Mouse (Mus musculus) lung, adult 2 months (tissue): ENCODE measurements at regions not wholly inside any gene's neighbourhood (a gene's known extent, or its start where the extent isn't known, plus 50 kb on each side); places are given as distances from the start of the nearest gene placed in this dataset.
A peak's percentile ranks its signal among the peaks of the same experiment; 100 is the strongest.

Source experiments
- DNase-seq: peaks from one replicate; pipeline ENCODE4 v3.0.0; 2022
- H3K4me1 ChIP-seq: fragments of 200-500 bp; 2 replicates; pipeline ENCODE4 v1.6.1; 2011; ENCODE audit warnings: low read length; ENCODE audit not compliant: control insufficient read depth, insufficient read depth
- H3K4me3 ChIP-seq: fragments of 200-500 bp; replicated peaks from 2 replicates; pipeline ENCODE3; 2011; ENCODE audit warnings: low read depth, mild to moderate bottlenecking, control low read depth, low read length; ENCODE audit errors: extremely low read depth
- CTCF ChIP-seq: fragments of 200-500 bp; IDR thresholded peaks from 2 replicates; pipeline ENCODE4 v1.5.1; 2011; ENCODE audit warnings: mild to moderate bottlenecking, low read length, control low read depth; ENCODE audit not compliant: insufficient read depth
- POLR2A ChIP-seq: fragments of 200-500 bp; IDR thresholded peaks from 2 replicates; pipeline ENCODE4 v1.6.1; 2011; ENCODE audit warnings: low read depth, mild to moderate bottlenecking, control low read depth, low read length, borderline replicate concordance; ENCODE audit errors: extremely low read depth
- WGBS: fragments of 180-500 bp; shearing (Covaris S2); methylation state at CpG from one replicate; pipeline ENCODE4 v1.1.7; 2018; 5-methylcytosine and 5-hydroxymethylcytosine counted together

GRCm38 (mm10) chr7:68864322-68865031, 115.4 kb upstream of the Arrdc4 start:
- Histone ChIP-seq H3K4me3 (no peak overlapping the region), H3K4me1 (no peaks in the 10 kb centered on the region)
- no peak for DNase-seq
- TF ChIP-seq CTCF = no peak
- TF ChIP-seq POLR2A = no peak
- 68% methylated on average over 7 of the region's 7 CpGs for WGBS

GRCm38 (mm10) chr7:68858471-68859210, 109.6 kb upstream of the Arrdc4 start:
- TF ChIP-seq CTCF (no peak), POLR2A (no peak)
- no peak for DNase-seq
- no peaks in the 10 kb centered on the region for H3K4me1 ChIP-seq
- 55% methylated on average over 2 of the region's 2 CpGs for WGBS
- no peak overlapping the region for H3K4me3 ChIP-seq

- 60% methylated on average over 3 of the region's 3 CpGs for WGBS
- H3K4me3 ChIP-seq = no peak overlapping the region
- DNase-seq = no peak
- H3K4me1 ChIP-seq = no peaks in the 10 kb centered on the region
- TF ChIP-seq CTCF = no peak
- TF ChIP-seq POLR2A = no peak
Measured at GRCm38 (mm10) chr7:68851981-68852575, 103.0 kb upstream of the Arrdc4 start.

GRCm38 (mm10) chr7:68844606-68845005, 95.6 kb upstream of the Arrdc4 start:
- no peak for TF ChIP-seq POLR2A
- no peak for TF ChIP-seq CTCF
- 13% methylated on average over 7 of the region's 7 CpGs for WGBS
- no peak overlapping the region for H3K4me3 ChIP-seq
- DNase-seq = no peak
- H3K4me1 ChIP-seq = no peaks in the 10 kb centered on the region

GRCm38 (mm10) chr7:68843374-68843773, 94.3 kb upstream of the Arrdc4 start:
- Histone ChIP-seq H3K4me1 (no peaks in the 10 kb centered on the region), H3K4me3 (no peak overlapping the region)
- 34% methylated on average over 4 of the region's 4 CpGs for WGBS
- DNase-seq = peak; percentile 19
- TF ChIP-seq POLR2A (no peak), CTCF (peak; percentile 32; the same call in 1 of the 2 replicates)

DNA sequence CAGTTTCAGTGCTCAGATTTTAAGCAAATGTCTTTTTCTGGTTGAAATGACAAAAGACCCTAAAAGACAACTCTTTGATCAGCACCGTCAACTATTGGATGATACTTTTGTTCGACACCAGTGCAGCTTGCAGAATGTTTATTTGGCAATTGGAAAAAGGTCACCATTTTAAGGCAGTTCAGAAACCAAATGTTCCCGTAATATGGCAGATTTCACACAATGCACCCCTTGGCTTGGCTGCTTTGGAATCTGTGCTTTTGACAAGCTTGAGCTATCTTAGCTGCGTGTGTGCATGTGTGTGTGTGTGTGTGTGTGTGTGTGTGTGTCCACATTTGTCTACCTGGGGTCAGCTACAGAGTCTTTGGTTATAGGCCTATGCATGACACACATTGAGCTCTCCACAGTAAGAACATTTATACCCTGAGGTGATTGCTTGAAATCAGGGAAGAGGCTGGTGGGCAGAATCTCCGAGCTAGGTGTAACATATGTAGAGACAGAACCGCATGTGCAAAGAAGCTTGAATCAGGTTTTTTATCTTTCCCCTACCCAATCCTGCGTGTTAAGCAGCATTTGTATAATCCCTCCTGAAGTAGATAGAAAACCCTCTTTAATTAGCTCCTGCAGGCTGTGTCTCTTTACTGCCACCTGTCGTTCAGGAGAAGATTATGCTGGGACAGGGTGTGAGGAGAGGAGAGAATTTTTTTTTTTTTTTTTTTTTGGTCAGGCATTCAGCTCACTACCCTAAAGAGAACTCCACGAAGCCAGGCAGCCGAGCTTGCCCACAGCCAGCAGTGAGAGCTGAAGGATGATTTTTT, 85.1 kb upstream of the Arrdc4 start:
- WGBS = 45% methylated on average over 10 of the region's 10 CpGs
- no peak for DNase-seq
- Histone ChIP-seq H3K4me1 (no peaks in the 10 kb centered on the region), H3K4me3 (no peak overlapping the region)
- TF ChIP-seq CTCF (peak; percentile 7; the same call in 1 of the 2 replicates), POLR2A (no peak)

- WGBS = 82% methylated on average over 7 of the region's 7 CpGs
- TF ChIP-seq POLR2A (no peak), CTCF (no peak)
- no peaks in the 10 kb centered on the region for H3K4me1 ChIP-seq
- DNase-seq = no peak
- H3K4me3 ChIP-seq = no peak overlapping the region
Measured at GRCm38 (mm10) chr7:68833517-68833916, 84.5 kb upstream of the Arrdc4 start.

DNA sequence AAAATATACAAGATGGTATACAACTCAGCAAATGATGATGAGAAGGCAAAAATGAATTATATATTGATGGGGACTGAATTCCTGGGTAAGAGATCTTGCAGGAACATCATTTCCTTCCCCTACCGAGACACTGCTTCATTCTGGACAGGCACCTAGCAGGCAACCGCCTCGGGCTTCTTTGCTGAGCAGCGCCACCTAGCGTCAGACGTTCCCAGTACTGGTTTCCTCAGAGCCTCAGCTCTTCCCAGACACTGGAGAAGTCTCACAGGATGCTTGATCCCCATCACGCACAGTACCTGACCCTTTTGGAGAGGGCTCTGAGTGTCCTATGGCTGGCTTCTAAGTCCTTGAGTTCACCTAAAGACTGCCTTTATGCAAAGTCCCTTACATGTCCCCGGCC, 80.8 kb upstream of the Arrdc4 start:
- TF ChIP-seq POLR2A (no peak), CTCF (peak; percentile 88)
- H3K4me3 ChIP-seq = no peak overlapping the region
- WGBS = 15% methylated on average over 8 of the region's 8 CpGs
- no peaks in the 10 kb centered on the region for H3K4me1 ChIP-seq
- peak; percentile 80 for DNase-seq

DNA sequence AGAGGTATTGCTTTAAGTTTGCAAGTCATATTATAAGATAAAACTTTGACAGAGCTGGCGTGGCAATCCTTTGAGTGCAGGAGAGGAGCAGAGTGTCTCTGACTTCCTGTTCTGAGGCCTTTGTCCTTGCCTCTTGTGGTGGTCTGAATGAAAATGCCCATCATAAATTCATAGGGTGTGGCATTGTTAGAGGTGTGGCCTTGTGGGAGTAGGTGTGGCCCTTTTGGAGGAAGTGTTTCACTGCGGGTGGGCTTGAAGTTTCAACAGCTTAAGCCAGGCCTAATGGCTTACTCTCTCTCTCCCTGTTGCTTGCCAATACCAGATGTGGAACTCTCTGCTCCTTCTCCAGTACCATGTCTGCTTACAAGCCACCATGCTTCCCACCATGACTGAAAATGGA, 75.4 kb upstream of the Arrdc4 start:
- H3K4me1 ChIP-seq = no peaks in the 10 kb centered on the region
- no peak overlapping the region for H3K4me3 ChIP-seq
- 58% methylated on average over 2 of the region's 2 CpGs for WGBS
- no peak for DNase-seq
- no peak for TF ChIP-seq POLR2A
- no peak for TF ChIP-seq CTCF
